22 mouse cellular contexts compared by ENCODE assay signal in the genomic region with DNA sequence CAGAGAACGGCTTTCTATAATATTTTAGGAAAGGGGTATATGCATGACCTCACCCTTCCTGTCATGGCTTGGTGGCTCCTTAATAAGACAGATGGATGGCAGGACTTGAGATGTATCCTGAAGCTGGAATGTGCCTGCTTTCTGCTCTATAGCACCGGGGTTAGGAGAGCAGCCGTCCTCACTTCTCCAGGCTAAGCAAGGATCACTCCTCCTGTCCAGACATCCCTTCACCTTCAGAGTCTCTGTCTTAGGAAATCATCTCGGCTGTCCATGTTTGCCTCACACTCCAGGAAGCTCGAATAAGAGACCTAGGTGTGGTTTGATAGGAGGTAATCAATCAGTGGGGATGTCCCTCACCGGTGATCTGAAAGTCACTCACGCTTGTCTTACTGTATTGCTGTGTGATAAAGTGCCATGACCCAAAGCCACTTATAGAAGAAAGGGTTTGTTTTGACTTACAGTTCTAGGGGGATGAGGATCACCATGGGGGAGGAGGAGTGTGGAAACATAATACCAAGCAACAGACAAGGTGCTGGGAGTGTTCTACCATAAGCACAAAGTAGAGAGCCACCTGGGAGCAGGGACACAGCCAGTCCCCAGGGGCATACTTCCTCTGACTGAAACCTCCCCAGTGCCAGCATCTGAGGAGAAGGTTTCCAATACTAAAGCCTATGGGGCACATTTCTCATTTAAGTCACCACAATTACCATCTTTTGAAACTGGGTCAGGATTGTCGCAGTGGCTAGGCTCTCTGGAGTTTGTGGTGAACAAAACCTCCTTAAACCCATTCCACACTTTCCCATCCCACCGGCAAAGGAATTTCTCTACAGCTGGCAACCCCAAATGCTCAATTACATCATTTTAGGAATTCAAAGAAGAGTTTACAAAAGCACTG. TPM values are rescaled to one million over a fixed set of nuclear protein-coding genes. Genes with fewer than 3 reads are reported as not detected.
DNase-seq lines count a peak whose midpoint lies in the region; ATAC-seq and TF ChIP-seq lines count a peak whose summit lies in the region.
"Had no signal": no experiment of that assay in that cellular context is flagged by ENCODE, and none has a peak within 500 bp of the region (broad histone marks: within the 10 kb centered on the region; RNA-seq: fewer than 3 reads in every experiment).

No protein-coding gene starts in this region.

- H3K4me1 ChIP-seq in heart, embryonic 11.5 days (ENCODE audit: control insufficient read depth, insufficient read depth, low read length) = peaks cover 9% of the 10 kb centered on the region; the same call in 1 of the 2 replicates
- H3K4me1 ChIP-seq in kidney, embryonic 14.5 days (ENCODE audit: control insufficient read depth, insufficient read depth, low read length) = peaks cover 30% of the 10 kb centered on the region
- H3K4me1 ChIP-seq in kidney, postnatal 0 days (replicated peaks; ENCODE audit: insufficient read depth, low read length) = peaks cover 21% of the 10 kb centered on the region
- H3K4me1 ChIP-seq in kidney, adult 2 months (ENCODE audit: control insufficient read depth, insufficient read depth, low read length) = peaks cover 16% of the 10 kb centered on the region; the same call in 1 of the 2 replicates

- H3K27me3 ChIP-seq in heart, embryonic 11.5 days (ENCODE audit: control insufficient read depth, insufficient read depth, low read length) = no peaks in the 10 kb centered on the region
- no peaks in the 10 kb centered on the region for H3K27me3 ChIP-seq in kidney, embryonic 14.5 days (ENCODE audit: control insufficient read depth, insufficient read depth, low read length)
- H3K27me3 ChIP-seq in kidney, postnatal 0 days (ENCODE audit: insufficient read depth, low read length) = no peaks in the 10 kb centered on the region
- H3K27me3 ChIP-seq in kidney, adult 2 months (replicated peaks; ENCODE audit: control insufficient read depth, insufficient read depth, low read length) = no peaks in the 10 kb centered on the region
- H3K27me3 ChIP-seq: forebrain, embryonic 13.5 days; heart, embryonic 13.5 days; hindbrain, embryonic 12.5 days; hindbrain, embryonic 15.5 days; Patski had no signal

- no peak for ATAC-seq in heart, embryonic 11.5 days (replicated peaks; ENCODE audit: insufficient number of reproducible peaks, low FRiP score, low TSS enrichment)
- peak; percentile 81 for ATAC-seq in kidney, embryonic 14.5 days (ENCODE audit: low FRiP score, low TSS enrichment)
- ATAC-seq in kidney, postnatal 0 days (replicated peaks; ENCODE audit: low FRiP score, low read depth) = peak; percentile 30
- ATAC-seq: forebrain, embryonic 13.5 days; forebrain, embryonic 16.5 days; Patski had no signal

- 71% methylated on average over 9 of the region's 9 CpGs for WGBS in heart, embryonic 11.5 days (ENCODE audit: insufficient replicate concordance)
- WGBS in kidney, embryonic 14.5 days = 48% methylated on average over 9 of the region's 9 CpGs
- 44% methylated on average over 9 of the region's 9 CpGs for WGBS in kidney, postnatal 0 days
- 59% methylated on average over 9 of the region's 9 CpGs for WGBS in kidney, adult 2 months

- no peak for TF ChIP-seq CTCF in kidney, postnatal 0 days (IDR thresholded peaks at IDR 0.05; ENCODE audit: low read depth)
- no peak for TF ChIP-seq CTCF in kidney, adult 2 months (conservative IDR thresholded peaks at IDR 0.05; ENCODE audit: insufficient read depth, insufficient read length, low read depth, low read length)

- no peak overlapping the region for H3K4me3 ChIP-seq in heart, embryonic 11.5 days (ENCODE audit: low read depth, low read length)
- no peak overlapping the region for H3K4me3 ChIP-seq in kidney, embryonic 14.5 days (ENCODE audit: low read length)
- H3K4me3 ChIP-seq in kidney, postnatal 0 days (replicated peaks; ENCODE audit: low read depth, low read length) = no peak overlapping the region
- no peak overlapping the region for H3K4me3 ChIP-seq in kidney, adult 2 months (ENCODE audit: insufficient read depth, low read depth, low read length)
- H3K4me3 ChIP-seq: forebrain, embryonic 10.5 days; forebrain, embryonic 13.5 days; heart, embryonic 13.5 days; hindbrain, embryonic 12.5 days; hindbrain, embryonic 15.5 days had no signal

- DNase-seq in heart, adult 11 months = peak; percentile 74
- no peak for DNase-seq in kidney, adult 18-20 months
- peak; percentile 70 for DNase-seq in kidney, postnatal 0 days (ENCODE audit: low spot score)
- no peak for DNase-seq in kidney, adult 2 months
- peak; percentile 78 for DNase-seq in Muller cell, postnatal 12 days (ENCODE audit: inconsistent ontology term)
- DNase-seq: adrenal gland, postnatal 10 days; adrenal gland, postnatal 36 days; cerebellum, adult 18-20 months; cerebellum, adult 9-10 months; cerebellum, postnatal 14 days; gastrocnemius, postnatal 10 days; gastrocnemius, postnatal 36 days; heart, postnatal 14 days had no signal

- H3K27ac ChIP-seq in heart, embryonic 11.5 days (ENCODE audit: low read depth, low read length) = no peak overlapping the region
- 0 out of 2 replicates have a peak overlapping the region, but pooled peaks have one; percentile 30 for H3K27ac ChIP-seq in kidney, embryonic 14.5 days (ENCODE audit: low read depth, low read length)
- no peak overlapping the region for H3K27ac ChIP-seq in kidney, postnatal 0 days
- H3K27ac ChIP-seq in kidney, adult 2 months (ENCODE audit: insufficient read depth, low read depth, low read length) = no peak overlapping the region
- H3K27ac ChIP-seq: forebrain, embryonic 10.5 days; forebrain, embryonic 13.5 days; heart, embryonic 13.5 days; hindbrain, embryonic 12.5 days; hindbrain, embryonic 15.5 days had no signal

- no peak for TF ChIP-seq POLR2A in kidney, adult 2 months (IDR thresholded peaks at IDR 0.05; ENCODE audit: low read depth, low read length)

- no peaks in the 10 kb centered on the region for H3K36me3 ChIP-seq in heart, embryonic 11.5 days (ENCODE audit: control insufficient read depth, insufficient read depth, low read length)
- no peaks in the 10 kb centered on the region for H3K36me3 ChIP-seq in kidney, embryonic 14.5 days (ENCODE audit: control insufficient read depth, insufficient read depth, low read length)
- no peaks in the 10 kb centered on the region for H3K36me3 ChIP-seq in kidney, postnatal 0 days (ENCODE audit: insufficient read depth, low read length)
- no peaks in the 10 kb centered on the region for H3K36me3 ChIP-seq in kidney, adult 2 months (ENCODE audit: control insufficient read depth, insufficient read depth, low read length)
- H3K36me3 ChIP-seq: forebrain, embryonic 10.5 days; heart, embryonic 13.5 days; hindbrain, embryonic 12.5 days; hindbrain, embryonic 15.5 days had no signal

- no peak overlapping the region for H3K4me2 ChIP-seq in heart, embryonic 11.5 days
- no peak overlapping the region for H3K4me2 ChIP-seq in kidney, embryonic 14.5 days (replicated peaks; ENCODE audit: low read depth, low read length)
- no peak overlapping the region for H3K4me2 ChIP-seq in kidney, postnatal 0 days (ENCODE audit: low read length)
- H3K4me2 ChIP-seq: forebrain, embryonic 13.5 days; heart, embryonic 13.5 days; hindbrain, embryonic 12.5 days; hindbrain, embryonic 15.5 days had no signal

- H3K9me3 ChIP-seq in heart, embryonic 11.5 days (replicated peaks; ENCODE audit: control insufficient read depth, low read length) = no peaks in the 10 kb centered on the region
- no peaks in the 10 kb centered on the region for H3K9me3 ChIP-seq in kidney, embryonic 14.5 days (ENCODE audit: control insufficient read depth, low read length)
- H3K9me3 ChIP-seq in kidney, postnatal 0 days (replicated peaks; ENCODE audit: low read length) = no peaks in the 10 kb centered on the region
- H3K9me3 ChIP-seq: forebrain, embryonic 10.5 days; forebrain, embryonic 13.5 days; heart, embryonic 13.5 days; hindbrain, embryonic 12.5 days; hindbrain, embryonic 15.5 days had no signal

- H3K9ac ChIP-seq in heart, embryonic 11.5 days (ENCODE audit: low read depth, low read length) = no peak overlapping the region
- no peak overlapping the region for H3K9ac ChIP-seq in kidney, embryonic 14.5 days (ENCODE audit: low read depth, low read length)
- no peak overlapping the region for H3K9ac ChIP-seq in kidney, postnatal 0 days (ENCODE audit: low read depth, low read length)
- H3K9ac ChIP-seq: forebrain, embryonic 13.5 days; heart, embryonic 13.5 days; hindbrain, embryonic 12.5 days; hindbrain, embryonic 15.5 days had no signal

RNA-seq across cellular contexts. Expression of a gene that starts 57.4 kb away (rescaled TPM):
- polyA plus RNA-seq in heart, embryonic 11.5 days (2014; fragmentation: Nextera tagmentation; extraction: Ambion mirVana) = 7.4 and 9.2 TPM in 2 replicates
- polyA plus RNA-seq in kidney, embryonic 14.5 days (2014; fragmentation: Nextera tagmentation; extraction: Ambion mirVana) = 44.4 and 56.8 TPM in 2 replicates
- polyA plus RNA-seq in kidney, postnatal 0 days (2015; fragmentation: Nextera tagmentation; extraction: Ambion mirVana) = 38.1 and 48.5 TPM in 2 replicates
- 7.5 and 9.6 TPM in 2 replicates for polyA plus RNA-seq in kidney, adult 2 months (2012; rRNA removed)

Comparison
In these comparisons a context has a peak if more than half of its experiments do, and no peak if none do; other contexts are left out.
1. DNase-seq: peak in heart, adult 11 months (single experiment), kidney, postnatal 0 days (single experiment) and Muller cell, postnatal 12 days (single experiment); none in kidney, adult 18-20 months (single experiment) and kidney, adult 2 months (single experiment).